Mouse (Mus musculus) megakaryocyte, embryonic 14.5 days (primary cell): Measurements from ENCODE around the gene Lrrc52.

Experiments
- FLI1 ChIP-seq: IDR thresholded peaks from 2 replicates; pipeline ENCODE4 v1.6.1; 2012; ENCODE audit warnings: low read length, inconsistent platforms, mixed read lengths
- GATA1 ChIP-seq: IDR thresholded peaks from 3 replicates; pipeline ENCODE4 v1.6.1; 2012; ENCODE audit warnings: mixed read lengths, low read length, inconsistent platforms, borderline replicate concordance

DNA sequence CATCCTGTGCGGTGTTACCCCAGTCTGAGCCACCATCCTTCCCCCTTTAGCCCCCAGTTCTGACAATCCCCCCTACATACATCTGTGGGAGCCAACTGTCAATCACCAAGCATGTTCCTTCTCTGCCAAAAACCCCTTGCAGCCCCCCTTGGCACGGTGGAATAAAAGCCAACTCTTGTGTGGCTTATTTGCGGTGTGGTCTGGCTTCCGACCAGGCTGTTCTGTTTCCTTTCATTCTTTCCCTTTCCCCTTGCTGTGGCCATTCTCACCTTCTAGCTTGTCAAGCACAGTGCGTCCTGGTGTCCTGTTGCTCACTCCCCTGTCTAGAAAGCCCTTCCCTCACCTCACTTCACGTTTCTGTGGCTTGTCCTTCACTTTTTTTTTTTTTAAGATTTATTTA is 14.1 kb downstream of the Lrrc52 start:
- no peak for TF ChIP-seq GATA1
- TF ChIP-seq FLI1: no peak
